Mouse (Mus musculus): Measurements from ENCODE around the gene Skor1.

- TF ChIP-seq CTCF (IDR thresholded peaks at IDR 0.05; ENCODE audit: low read depth) (no peak), EP300 (IDR thresholded peaks at IDR 0.05; ENCODE audit: low read depth) (no peak)
These were observed 15.8 kb downstream of the Skor1 start for GRCm38 (mm10) chr9:63132673-63133601.

Measured in liver, embryonic 14.5 days (tissue).